Mouse (Mus musculus): ENCODE measurements at regions not wholly inside any gene's neighbourhood (a gene's known extent, or its start where the extent isn't known, plus 50 kb on each side); places are given as distances from the start of the nearest gene placed in this dataset.

GRCm38 (mm10) chr5:150901661-150902060, 50.7 kb upstream of the Kl start:
- DNase-seq (ENCODE audit: low spot score) (no peak), ATAC-seq (replicated peaks; ENCODE audit: insufficient number of reproducible peaks, low FRiP score, low TSS enrichment, low read depth) (no peak)
- H3K9ac ChIP-seq (replicated peaks; ENCODE audit: low read length) = no peak overlapping the region
- H3K4me3 ChIP-seq (ENCODE audit: low read depth, low read length) = no peak overlapping the region
- H3K27me3 ChIP-seq (ENCODE audit: control insufficient read depth, insufficient read depth, low read length) = no peaks in the 10 kb centered on the region
- H3K4me1 ChIP-seq (ENCODE audit: control insufficient read depth, insufficient read depth, low read length) = no peaks in the 10 kb centered on the region
- H3K36me3 ChIP-seq (replicated peaks; ENCODE audit: control insufficient read depth, insufficient read depth, low read depth, low read length) = no peaks in the 10 kb centered on the region
- no peaks in the 10 kb centered on the region for H3K9me3 ChIP-seq (replicated peaks; ENCODE audit: control insufficient read depth, low read length)
- 81% methylated on average over 3 of the region's 3 CpGs for whole genome bisulfite sequencing
- no peak overlapping the region for H3K27ac ChIP-seq (replicated peaks; ENCODE audit: low read depth, low read length)
- no peak overlapping the region for H3K4me2 ChIP-seq (ENCODE audit: low read depth, low read length)
